Mouse (Mus musculus) ES-E14 (cell line): ENCODE results near the gene Zfp408.

ENCODE experiments used
- CHD2 ChIP-seq: IDR thresholded peaks from 2 replicates; pipeline ENCODE4 v1.6.1; 2014; ENCODE audit warnings: mild to moderate bottlenecking, low read depth, low read length, inconsistent platforms
- ZC3H11A ChIP-seq: IDR thresholded peaks from 2 replicates; pipeline ENCODE4 v1.6.1; 2012; ENCODE audit warnings: low read depth, mild to moderate bottlenecking, inconsistent platforms, low read length, borderline replicate concordance

DNA sequence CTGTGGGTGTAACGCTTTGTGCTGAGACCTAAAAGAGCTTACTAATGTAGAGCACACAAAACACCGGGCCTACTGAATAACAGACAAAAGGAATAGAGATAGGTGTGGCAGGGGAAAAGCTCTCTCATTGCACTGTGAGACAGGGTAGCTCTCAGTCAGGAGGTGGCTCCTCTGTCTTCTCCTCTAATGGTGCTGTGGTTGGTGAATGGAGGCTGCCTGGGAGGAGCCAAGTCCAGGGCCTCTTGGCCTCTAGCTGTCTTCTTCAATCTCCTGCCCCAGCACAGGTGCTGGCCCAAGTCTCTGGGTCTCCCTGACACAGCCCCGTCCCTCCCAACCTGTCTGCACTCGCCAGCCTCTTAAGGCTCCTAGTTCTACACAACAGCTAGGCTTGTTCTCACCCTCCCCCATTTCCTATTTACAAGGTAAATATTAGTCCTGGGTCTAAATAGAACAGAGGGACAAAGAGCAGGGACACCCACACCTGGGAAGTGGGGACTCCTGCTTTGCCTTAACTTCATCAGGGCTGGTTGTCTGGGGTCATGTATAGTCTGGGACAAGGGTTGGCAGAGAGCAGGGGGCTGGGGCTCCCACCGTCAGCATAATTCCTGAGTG is 12.8 kb downstream of the Zfp408 start:
- TF ChIP-seq ZC3H11A (no peak), CHD2 (no peak)
